Mouse (Mus musculus): ENCODE data around the gene Scfd2. TPM values are rescaled to one million over a fixed set of nuclear protein-coding genes. Genes with fewer than 3 reads are reported as not detected.

Gene Scfd2
- polyA plus RNA-seq, 1 experiment, result 0.18 TPM

- H3K4me3 ChIP-seq (replicated peaks), result no peak overlapping the region
- no peaks in the 10 kb centered on the region for H3K27me3 ChIP-seq (ENCODE audit: control insufficient read depth)
- H3K9me3 ChIP-seq (ENCODE audit: control insufficient read depth, low read length), result no peaks in the 10 kb centered on the region
- no peaks in the 10 kb centered on the region for H3K4me1 ChIP-seq (ENCODE audit: control insufficient read depth)
- no peaks in the 10 kb centered on the region for H3K36me3 ChIP-seq (ENCODE audit: control insufficient read depth)
- no peak for TF ChIP-seq GATA1 (IDR thresholded peaks at IDR 0.05; ENCODE audit: low read length)
- TF ChIP-seq TAL1 (IDR thresholded peaks at IDR 0.05; ENCODE audit: low read length), result no peak
Measured at GRCm38 (mm10) chr5:74224480-74224879, 307.1 kb downstream of the Scfd2 start.

DNA sequence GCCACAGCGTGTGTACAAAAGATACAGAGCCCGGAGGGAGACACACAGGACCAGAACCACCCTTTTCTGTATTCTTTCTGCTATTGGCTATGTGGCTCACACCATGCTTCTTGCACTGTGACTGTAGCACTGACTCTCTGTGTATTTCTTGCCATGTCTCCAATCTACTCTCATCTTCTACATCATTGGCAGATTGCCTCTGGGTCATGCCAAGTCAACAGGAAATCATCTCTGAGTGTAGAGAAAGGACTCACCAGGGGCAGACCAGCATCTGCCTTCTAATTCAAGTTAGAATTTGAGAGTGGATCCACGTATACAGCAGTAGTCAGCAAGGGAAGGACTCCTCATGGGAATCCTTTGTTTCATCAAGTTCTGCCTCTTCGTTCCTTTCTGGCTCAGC, 308.9 kb downstream of the Scfd2 start:
- Histone ChIP-seq H3K4me3 (replicated peaks) (no peak overlapping the region), H3K4me1 (ENCODE audit: control insufficient read depth) (no peaks in the 10 kb centered on the region), H3K27me3 (ENCODE audit: control insufficient read depth) (no peaks in the 10 kb centered on the region), H3K9me3 (ENCODE audit: control insufficient read depth, low read length) (no peaks in the 10 kb centered on the region), H3K36me3 (ENCODE audit: control insufficient read depth) (no peaks in the 10 kb centered on the region)
- TF ChIP-seq GATA1 (IDR thresholded peaks at IDR 0.05; ENCODE audit: low read length) (no peak), TAL1 (IDR thresholded peaks at IDR 0.05; ENCODE audit: low read length) (no peak)

DNA sequence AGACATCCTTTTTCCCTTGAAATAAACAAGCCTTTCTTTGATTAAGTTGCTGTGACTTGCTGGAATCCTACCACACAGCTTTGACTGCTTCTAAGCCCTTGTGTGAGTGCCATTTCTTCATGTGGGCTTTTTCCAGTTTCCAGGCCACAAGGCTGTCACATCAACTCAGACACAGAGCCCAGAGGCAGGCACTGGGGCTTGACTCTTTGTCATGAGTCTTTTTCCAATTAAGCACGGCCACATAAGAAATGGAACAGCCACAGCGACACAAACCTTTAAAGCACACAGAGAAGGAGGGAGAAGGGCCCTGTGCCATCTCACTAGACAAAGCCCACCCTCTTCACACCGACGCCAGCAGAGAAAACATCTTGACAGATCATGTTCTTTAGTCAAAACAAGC, 313.0 kb downstream of the Scfd2 start:
- Histone ChIP-seq H3K4me3 (replicated peaks) (no peak overlapping the region), H3K27me3 (ENCODE audit: control insufficient read depth) (no peaks in the 10 kb centered on the region), H3K4me1 (ENCODE audit: control insufficient read depth) (no peaks in the 10 kb centered on the region), H3K36me3 (ENCODE audit: control insufficient read depth) (no peaks in the 10 kb centered on the region), H3K9me3 (ENCODE audit: control insufficient read depth, low read length) (no peaks in the 10 kb centered on the region)
- TF ChIP-seq GATA1 (IDR thresholded peaks at IDR 0.05; ENCODE audit: low read length) (no peak), TAL1 (IDR thresholded peaks at IDR 0.05; ENCODE audit: low read length) (no peak)

DNA sequence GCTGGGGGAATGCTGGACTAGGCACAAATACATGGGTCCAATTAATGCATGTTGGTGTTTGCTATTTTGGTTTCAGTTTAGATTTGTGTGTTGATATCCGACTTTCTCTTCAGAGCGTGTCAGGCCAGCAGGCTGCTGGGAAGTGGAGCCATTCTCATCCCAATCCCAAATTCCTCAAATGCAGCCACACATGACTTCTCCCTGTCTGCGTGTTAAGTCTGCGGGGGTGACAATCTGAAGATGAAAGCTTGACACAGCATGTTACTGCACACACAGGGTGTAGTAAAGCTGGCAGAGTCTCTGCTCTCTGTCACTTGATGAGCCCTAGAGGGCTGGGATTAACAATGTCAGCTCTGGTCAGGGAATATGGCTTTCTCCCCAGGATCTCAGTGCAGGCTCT, 316.4 kb downstream of the Scfd2 start:
- Histone ChIP-seq H3K36me3 (ENCODE audit: control insufficient read depth) (no peaks in the 10 kb centered on the region), H3K9me3 (ENCODE audit: control insufficient read depth, low read length) (no peaks in the 10 kb centered on the region), H3K4me3 (replicated peaks) (no peak overlapping the region), H3K4me1 (ENCODE audit: control insufficient read depth) (no peaks in the 10 kb centered on the region), H3K27me3 (ENCODE audit: control insufficient read depth) (no peaks in the 10 kb centered on the region)
- TF ChIP-seq TAL1 (IDR thresholded peaks at IDR 0.05; ENCODE audit: low read length), result no peak
- no peak for TF ChIP-seq GATA1 (IDR thresholded peaks at IDR 0.05; ENCODE audit: low read length)

- H3K4me3 ChIP-seq (replicated peaks), result no peak overlapping the region
- no peaks in the 10 kb centered on the region for H3K4me1 ChIP-seq (ENCODE audit: control insufficient read depth)
- H3K27me3 ChIP-seq (ENCODE audit: control insufficient read depth), result no peaks in the 10 kb centered on the region
- TF ChIP-seq GATA1 (IDR thresholded peaks at IDR 0.05; ENCODE audit: low read length) (no peak), TAL1 (IDR thresholded peaks at IDR 0.05; ENCODE audit: low read length) (no peak)
- no peaks in the 10 kb centered on the region for H3K36me3 ChIP-seq (ENCODE audit: control insufficient read depth)
- no peaks in the 10 kb centered on the region for H3K9me3 ChIP-seq (ENCODE audit: control insufficient read depth, low read length)
Measured at GRCm38 (mm10) chr5:74214501-74215110, 317.0 kb downstream of the Scfd2 start.

- TF ChIP-seq TAL1 (IDR thresholded peaks at IDR 0.05; ENCODE audit: low read length) (no peak), GATA1 (IDR thresholded peaks at IDR 0.05; ENCODE audit: low read length) (no peak)
- Histone ChIP-seq H3K4me1 (ENCODE audit: control insufficient read depth) (no peaks in the 10 kb centered on the region), H3K9me3 (ENCODE audit: control insufficient read depth, low read length) (no peaks in the 10 kb centered on the region), H3K36me3 (ENCODE audit: control insufficient read depth) (no peaks in the 10 kb centered on the region), H3K4me3 (replicated peaks) (no peak overlapping the region), H3K27me3 (ENCODE audit: control insufficient read depth) (no peaks in the 10 kb centered on the region)
Measured at GRCm38 (mm10) chr5:74211346-74211745, 320.2 kb downstream of the Scfd2 start.

DNA sequence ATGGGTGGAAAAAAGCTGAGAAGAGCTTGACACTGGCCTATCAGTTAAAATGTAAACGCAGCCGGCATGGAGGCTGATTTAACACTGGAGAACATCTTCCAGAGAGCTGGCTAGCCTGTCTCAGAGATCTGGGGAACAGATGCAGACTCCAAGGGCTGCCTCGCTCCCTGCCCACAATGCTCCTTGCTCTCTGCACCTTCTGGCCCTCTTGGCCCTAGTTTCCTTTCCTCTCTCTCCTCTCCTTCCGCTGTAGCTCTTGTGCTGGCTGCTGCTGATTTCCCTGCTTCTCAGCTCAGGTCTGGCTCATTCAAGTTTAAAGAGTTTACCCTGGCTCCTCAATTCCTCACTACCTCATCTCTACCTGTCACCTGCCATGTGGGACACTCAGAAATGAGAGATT, 321.9 kb downstream of the Scfd2 start:
- Histone ChIP-seq H3K9me3 (ENCODE audit: control insufficient read depth, low read length) (no peaks in the 10 kb centered on the region), H3K27me3 (ENCODE audit: control insufficient read depth) (no peaks in the 10 kb centered on the region), H3K4me3 (replicated peaks) (no peak overlapping the region), H3K4me1 (ENCODE audit: control insufficient read depth) (no peaks in the 10 kb centered on the region), H3K36me3 (ENCODE audit: control insufficient read depth) (no peaks in the 10 kb centered on the region)
- TF ChIP-seq GATA1 (IDR thresholded peaks at IDR 0.05; ENCODE audit: low read length), result no peak
- no peak for TF ChIP-seq TAL1 (IDR thresholded peaks at IDR 0.05; ENCODE audit: low read length)

DNA sequence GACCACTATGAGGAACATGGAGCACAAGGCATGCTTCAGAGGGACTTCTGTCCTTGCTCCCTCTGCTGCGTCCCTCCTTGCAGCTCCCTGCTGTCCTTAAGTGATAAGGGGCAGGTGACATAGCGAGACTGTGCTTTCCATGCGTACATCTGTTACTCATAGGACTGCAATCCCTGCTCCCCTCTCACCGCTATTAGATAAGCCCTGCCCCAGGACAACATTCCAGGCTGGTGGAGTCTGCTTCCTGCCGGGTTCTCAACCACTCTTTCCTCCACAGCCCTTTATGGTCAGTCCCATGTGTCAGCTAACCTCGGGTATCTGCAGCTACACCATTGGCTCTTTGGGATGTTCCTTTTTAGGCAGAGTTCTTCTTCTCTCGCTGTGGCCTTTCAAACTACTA, 323.1 kb downstream of the Scfd2 start:
- Histone ChIP-seq H3K4me3 (replicated peaks) (no peak overlapping the region), H3K27me3 (ENCODE audit: control insufficient read depth) (no peaks in the 10 kb centered on the region), H3K36me3 (ENCODE audit: control insufficient read depth) (no peaks in the 10 kb centered on the region), H3K9me3 (ENCODE audit: control insufficient read depth, low read length) (no peaks in the 10 kb centered on the region), H3K4me1 (ENCODE audit: control insufficient read depth) (no peaks in the 10 kb centered on the region)
- no peak for TF ChIP-seq TAL1 (IDR thresholded peaks at IDR 0.05; ENCODE audit: low read length)
- no peak for TF ChIP-seq GATA1 (IDR thresholded peaks at IDR 0.05; ENCODE audit: low read length)

GRCm38 (mm10) chr5:74207209-74207608, 324.4 kb downstream of the Scfd2 start:
- TF ChIP-seq GATA1 (IDR thresholded peaks at IDR 0.05; ENCODE audit: low read length) (no peak), TAL1 (IDR thresholded peaks at IDR 0.05; ENCODE audit: low read length) (no peak)
- no peaks in the 10 kb centered on the region for H3K4me1 ChIP-seq (ENCODE audit: control insufficient read depth)
- H3K27me3 ChIP-seq (ENCODE audit: control insufficient read depth), result no peaks in the 10 kb centered on the region
- no peaks in the 10 kb centered on the region for H3K9me3 ChIP-seq (ENCODE audit: control insufficient read depth, low read length)
- H3K36me3 ChIP-seq (ENCODE audit: control insufficient read depth), result no peaks in the 10 kb centered on the region
- H3K4me3 ChIP-seq (replicated peaks), result no peak overlapping the region

DNA sequence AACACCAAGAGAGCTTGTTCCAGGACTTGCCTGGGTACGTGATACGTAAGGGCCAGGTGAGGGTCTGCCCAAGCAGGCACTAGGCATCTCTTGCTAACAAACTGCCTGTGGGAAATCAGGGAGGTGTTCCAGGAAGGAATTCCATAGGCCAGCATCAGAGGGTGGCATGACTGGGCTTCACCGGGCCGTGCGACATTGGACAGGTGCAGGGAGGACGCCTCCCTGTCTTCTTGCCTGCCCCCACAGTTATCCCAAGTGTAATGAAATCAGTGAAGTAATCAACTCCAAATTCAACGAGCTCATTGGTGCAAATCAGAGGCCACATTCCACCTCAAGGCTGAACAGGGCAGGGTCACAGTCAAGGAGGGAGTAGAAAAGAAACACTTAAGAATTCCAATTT, 324.9 kb downstream of the Scfd2 start:
- TF ChIP-seq TAL1 (IDR thresholded peaks at IDR 0.05; ENCODE audit: low read length) (no peak), GATA1 (IDR thresholded peaks at IDR 0.05; ENCODE audit: low read length) (no peak)
- Histone ChIP-seq H3K36me3 (ENCODE audit: control insufficient read depth) (no peaks in the 10 kb centered on the region), H3K4me1 (ENCODE audit: control insufficient read depth) (no peaks in the 10 kb centered on the region), H3K9me3 (ENCODE audit: control insufficient read depth, low read length) (no peaks in the 10 kb centered on the region), H3K4me3 (replicated peaks) (no peak overlapping the region), H3K27me3 (ENCODE audit: control insufficient read depth) (no peaks in the 10 kb centered on the region)

Data from erythroblast, embryonic 14.5 days (primary cell).